Mouse (Mus musculus) thymus, adult 2 months (tissue): ENCODE data around the gene AU040320.

ENCODE experiments used
- CTCF ChIP-seq: fragments of 200-500 bp; IDR thresholded peaks from 2 replicates; pipeline ENCODE4 v1.5.1; 2012; ENCODE audit warnings: mild to moderate bottlenecking, control low read depth, low read length, moderate library complexity, borderline replicate concordance; ENCODE audit not compliant: control insufficient read depth, poor library complexity, insufficient read depth; ENCODE audit errors: extremely low read depth
- POLR2A ChIP-seq: fragments of 200-500 bp; IDR thresholded peaks from 2 replicates; pipeline ENCODE4 v1.6.1; 2012; ENCODE audit warnings: mild to moderate bottlenecking, low read length, control low read depth, moderate library complexity; ENCODE audit not compliant: control insufficient read depth, poor library complexity, insufficient read depth; ENCODE audit errors: extremely low read depth

DNA sequence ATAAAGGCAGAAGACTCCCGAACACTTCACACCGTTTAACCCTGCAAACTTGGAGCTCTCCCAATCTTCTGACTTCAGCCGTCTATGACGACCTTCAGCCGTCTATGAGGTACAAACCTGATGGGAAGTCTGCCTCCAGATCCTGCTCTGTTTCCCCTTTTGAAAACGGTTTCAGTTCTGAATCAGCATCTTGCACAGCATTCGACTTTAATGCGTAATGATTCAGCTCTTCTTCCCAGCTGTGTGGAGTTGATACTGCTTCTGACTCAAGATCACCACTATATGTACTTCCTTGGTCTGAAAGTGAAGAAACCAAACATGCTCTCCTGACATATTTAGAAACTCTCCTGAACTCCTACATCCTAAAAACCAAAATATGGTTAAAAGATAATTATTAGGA is 136.5 kb downstream of the AU040320 start:
- TF ChIP-seq CTCF = no peak
- TF ChIP-seq POLR2A = no peak
